Comparison of ENCODE assay signal across 9 mouse cellular contexts in the genomic region with DNA sequence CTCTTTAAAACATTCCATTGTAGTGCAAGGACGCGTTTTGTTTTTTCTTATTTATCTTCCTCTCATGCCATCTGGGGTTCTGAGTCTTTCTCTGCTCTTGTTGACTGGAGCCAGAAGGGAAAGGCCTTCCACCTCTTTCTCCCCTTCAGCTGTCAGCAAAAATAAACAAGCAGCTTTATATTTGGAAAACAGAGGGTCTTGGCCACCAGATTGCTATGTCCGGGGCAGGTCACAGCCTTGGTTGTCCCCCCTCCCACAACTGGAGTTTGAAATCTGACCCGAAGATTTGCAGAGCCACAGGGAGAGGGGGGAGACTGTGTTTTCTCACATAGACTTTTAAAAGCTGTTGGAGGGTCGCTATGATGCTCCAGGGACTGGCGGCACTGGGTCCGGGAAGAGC.
DNase-seq lines count a peak whose midpoint lies in the region; ATAC-seq and TF ChIP-seq lines count a peak whose summit lies in the region.
"Had no signal": no experiment of that assay in that cellular context is flagged by ENCODE, and none has a peak within 500 bp of the region (broad histone marks: within the 10 kb centered on the region; RNA-seq: fewer than 3 reads in every experiment).

No protein-coding gene starts in this region.

- no peak for TF ChIP-seq CTCF in gastrocnemius, adult 2 months (IDR thresholded peaks at IDR 0.05)

- 7% methylated on average over 7 of the region's 7 CpGs for WGBS in embryonic facial prominence, embryonic 10.5 days
- WGBS in hindbrain, embryonic 11.5 days = 8% methylated on average over 7 of the region's 7 CpGs
- WGBS in midbrain, embryonic 12.5 days = 6% methylated on average over 7 of the region's 7 CpGs
- WGBS in liver, embryonic 12.5 days (ENCODE audit: insufficient replicate concordance) = 56% methylated on average over 7 of the region's 7 CpGs

- H3K27me3 ChIP-seq in embryonic facial prominence, embryonic 10.5 days (replicated peaks; ENCODE audit: low read depth, poor library complexity, severe bottlenecking) = no peaks in the 10 kb centered on the region
- no peaks in the 10 kb centered on the region for H3K27me3 ChIP-seq in hindbrain, embryonic 11.5 days (ENCODE audit: control insufficient read depth, insufficient read depth, low read length)
- no peaks in the 10 kb centered on the region; the same call in 1 of the 2 replicates for H3K27me3 ChIP-seq in midbrain, embryonic 12.5 days
- no peaks in the 10 kb centered on the region for H3K27me3 ChIP-seq in liver, embryonic 12.5 days (replicated peaks)

- intact Hi-C loops in gastrocnemius, adult 2 months (cut with DNase I) = no loop called here

- DNase-seq in gastrocnemius, adult 2 months = no peak
- DNase-seq in gastrocnemius, adult 18-20 months (ENCODE audit: low spot score) = no peak
- DNase-seq in embryonic facial prominence, embryonic 10.5 days (ENCODE audit: low spot score) = peak; percentile 34
- no peak for DNase-seq in hindbrain, embryonic 11.5 days (ENCODE audit: low spot score)
- no peak for DNase-seq in urinary bladder, adult 18-20 months (ENCODE audit: low spot score in 2 of 2)
- DNase-seq in adrenal gland, postnatal 10 days = no peak

- peaks cover 58% of the 10 kb centered on the region for H3K36me3 ChIP-seq in embryonic facial prominence, embryonic 10.5 days (replicated peaks)
- H3K36me3 ChIP-seq in hindbrain, embryonic 11.5 days (ENCODE audit: control insufficient read depth, insufficient read depth, low read length) = no peaks in the 10 kb centered on the region
- H3K36me3 ChIP-seq in midbrain, embryonic 12.5 days = peaks cover 35% of the 10 kb centered on the region
- H3K36me3 ChIP-seq in liver, embryonic 12.5 days = peaks cover 17% of the 10 kb centered on the region

- H3K9me3 ChIP-seq in embryonic facial prominence, embryonic 10.5 days = no peaks in the 10 kb centered on the region
- H3K9me3 ChIP-seq in hindbrain, embryonic 11.5 days (ENCODE audit: control insufficient read depth, low read length) = no peaks in the 10 kb centered on the region
- no peaks in the 10 kb centered on the region for H3K9me3 ChIP-seq in midbrain, embryonic 12.5 days
- H3K9me3 ChIP-seq in liver, embryonic 12.5 days (replicated peaks) = no peaks in the 10 kb centered on the region

- H3K4me3 ChIP-seq in gastrocnemius, adult 2 months = no peak overlapping the region
- peak overlapping the region; percentile 31 for H3K4me3 ChIP-seq in embryonic facial prominence, embryonic 10.5 days
- H3K4me3 ChIP-seq in hindbrain, embryonic 11.5 days (ENCODE audit: low read depth, low read length) = no peak overlapping the region
- no peak overlapping the region for H3K4me3 ChIP-seq in midbrain, embryonic 12.5 days
- no peak overlapping the region for H3K4me3 ChIP-seq in liver, embryonic 12.5 days

- H3K27ac ChIP-seq in gastrocnemius, adult 2 months = peak overlapping the region; percentile 57
- H3K27ac ChIP-seq in embryonic facial prominence, embryonic 10.5 days (replicated peaks) = peak overlapping the region; percentile 80
- H3K27ac ChIP-seq in hindbrain, embryonic 11.5 days (ENCODE audit: low read depth, low read length) = peak overlapping the region; percentile 30; the same call in 1 of the 2 replicates
- peak overlapping the region; percentile 68 for H3K27ac ChIP-seq in midbrain, embryonic 12.5 days (replicated peaks)
- H3K27ac ChIP-seq in liver, embryonic 12.5 days = no peak overlapping the region; the same call in 1 of the 2 replicates
- H3K27ac ChIP-seq: liver, embryonic 14.5 days had no signal

- peaks cover 85% of the 10 kb centered on the region for H3K4me1 ChIP-seq in embryonic facial prominence, embryonic 10.5 days
- H3K4me1 ChIP-seq in hindbrain, embryonic 11.5 days (replicated peaks; ENCODE audit: control insufficient read depth, insufficient read depth, low read length) = peaks cover 22% of the 10 kb centered on the region
- peaks cover 65% of the 10 kb centered on the region for H3K4me1 ChIP-seq in midbrain, embryonic 12.5 days
- H3K4me1 ChIP-seq in liver, embryonic 12.5 days = peaks cover 51% of the 10 kb centered on the region

- H3K4me2 ChIP-seq in hindbrain, embryonic 11.5 days (replicated peaks; ENCODE audit: low read depth, low read length) = no peak overlapping the region
- 0 out of 2 replicates have a peak overlapping the region, but pooled peaks have one; percentile 6 for H3K4me2 ChIP-seq in midbrain, embryonic 12.5 days (replicated peaks)
- H3K4me2 ChIP-seq in liver, embryonic 12.5 days = no peak overlapping the region

- peak overlapping the region; percentile 21; the same call in 1 of the 2 replicates for H3K9ac ChIP-seq in hindbrain, embryonic 11.5 days (ENCODE audit: low read depth, low read length)
- peak overlapping the region; percentile 28 for H3K9ac ChIP-seq in midbrain, embryonic 12.5 days (replicated peaks)
- H3K9ac ChIP-seq in liver, embryonic 12.5 days = no peak overlapping the region
- H3K9ac ChIP-seq: liver, embryonic 14.5 days had no signal

- ATAC-seq in hindbrain, embryonic 11.5 days (ENCODE audit: low FRiP score) = no peak
- no peak for ATAC-seq in midbrain, embryonic 12.5 days (ENCODE audit: low FRiP score, low read depth)
- ATAC-seq in liver, embryonic 12.5 days = no peak
